Mouse (Mus musculus) c-Kit-negative CD71-positive TER-119-positive erythroid progenitor cells, embryonic 14.5 days (primary cell): Measurements from ENCODE around the gene Slc34a3.
"Not testable (repeated sequence)": the region's sequence is repeated elsewhere in the genome, so short reads cannot be mapped to it uniquely, and the experiment has no call there.

Experiments used
- DNase-seq: peaks from one replicate; pipeline ENCODE4 v3.0.0-alpha.2; 2013; ENCODE audit warnings: low read depth, low spot score

Gene Slc34a3

GRCm38 (mm10) chr2:25234050-25234449 is at the start of gene Slc34a3:
TSS of gene Slc34a3 (minus strand) at chr2:25234364.
- DNase-seq = no peak

- DNase-seq = peak; percentile 65
Observed at GRCm38 (mm10) chr2:25278928-25279882, 45.0 kb upstream of the Slc34a3 start.

GRCm38 (mm10) chr2:25273010-25273409 is 38.8 kb upstream of the Slc34a3 start:
- DNase-seq = no peak

GRCm38 (mm10) chr2:25272515-25272914 is 38.4 kb upstream of the Slc34a3 start:
- no peak for DNase-seq

- peak; percentile 95 for DNase-seq
Observed at GRCm38 (mm10) chr2:25271827-25272511, 37.8 kb upstream of the Slc34a3 start, which contains the start of the genes Ssna1 and Anapc2. TSS of gene Ssna1 (minus strand) at chr2:25272438. TSS of gene Anapc2 (plus strand) at chr2:25272478.

GRCm38 (mm10) chr2:25267746-25268309 is 33.7 kb upstream of the Slc34a3 start:
- no peak for DNase-seq

- no peak for DNase-seq
Observed at GRCm38 (mm10) chr2:25267241-25267640, 33.1 kb upstream of the Slc34a3 start.

- DNase-seq = no peak
Observed at GRCm38 (mm10) chr2:25266720-25267119, 32.6 kb upstream of the Slc34a3 start.

- no peak for DNase-seq
Observed at GRCm38 (mm10) chr2:25265897-25266656, 31.9 kb upstream of the Slc34a3 start.

GRCm38 (mm10) chr2:25264851-25265250 is 30.7 kb upstream of the Slc34a3 start:
- no peak for DNase-seq

GRCm38 (mm10) chr2:25264286-25264660 is 30.1 kb upstream of the Slc34a3 start:
- no peak for DNase-seq

- DNase-seq = no peak
Observed at GRCm38 (mm10) chr2:25263623-25264285, 29.6 kb upstream of the Slc34a3 start.

- no peak for DNase-seq
Observed at GRCm38 (mm10) chr2:25262795-25263622, 28.8 kb upstream of the Slc34a3 start.

- DNase-seq = peak; percentile 91
Observed at GRCm38 (mm10) chr2:25262291-25262767, 28.2 kb upstream of the Slc34a3 start, which contains the start of gene Tprn. TSS of gene Tprn (plus strand) at chr2:25262618.

GRCm38 (mm10) chr2:25261870-25262269 is 27.7 kb upstream of the Slc34a3 start:
- no peak for DNase-seq

- no peak for DNase-seq
Observed at GRCm38 (mm10) chr2:25258887-25259286, 24.7 kb upstream of the Slc34a3 start.

- DNase-seq = not testable (repeated sequence)
Observed at GRCm38 (mm10) chr2:25257250-25257649, 23.1 kb upstream of the Slc34a3 start.

- DNase-seq = not testable (repeated sequence)
Observed at GRCm38 (mm10) chr2:25256443-25257109, 22.4 kb upstream of the Slc34a3 start.

- DNase-seq = peak; percentile 80
Observed at GRCm38 (mm10) chr2:25255284-25255779, 21.2 kb upstream of the Slc34a3 start, which contains the start of gene Tmem203. TSS of gene Tmem203 (plus strand) at chr2:25255439.
